Mouse (Mus musculus) neural tube, embryonic 11.5 days (tissue): ENCODE measurements around the gene Slc44a5. TPM values are rescaled to one million over a fixed set of nuclear protein-coding genes. Genes with fewer than 3 reads are reported as not detected.

ENCODE experiments used
- ATAC-seq: fragments of 200-750 bp; cut with Nextera tagmentation; 2 replicates; pipeline ENCODE4 v1.8.0; 2017; ENCODE audit warnings: moderate number of reproducible peaks, mild to moderate bottlenecking, moderate TSS enrichment, moderate library complexity; ENCODE audit not compliant: insufficient read depth, low FRiP score, low TSS enrichment
- DNase-seq: peaks from one replicate; pipeline ENCODE4 v3.0.0-alpha.2; 2015; ENCODE audit warnings: low spot score
- H3K27ac ChIP-seq: fragments of 300-500 bp; sonication (generic); 2 replicates; pipeline ENCODE4 v1.5.1; 2014; ENCODE audit warnings: low read depth, mild to moderate bottlenecking, low read length
- H3K27me3 ChIP-seq: fragments of 300-500 bp; sonication (generic); 2 replicates; pipeline ENCODE4 v1.6.1; 2014; ENCODE audit warnings: mild to moderate bottlenecking, low read length, mixed read lengths; ENCODE audit not compliant: control insufficient read depth, insufficient read depth
- H3K36me3 ChIP-seq: fragments of 300-500 bp; sonication (generic); 2 replicates; pipeline ENCODE4 v1.6.1; 2014; ENCODE audit warnings: mild to moderate bottlenecking, low read length, moderate library complexity, mixed read lengths; ENCODE audit not compliant: control insufficient read depth, insufficient read depth
- H3K4me1 ChIP-seq: fragments of 300-500 bp; sonication (generic); 2 replicates; pipeline ENCODE4 v1.6.1; 2014; ENCODE audit warnings: low read length, mixed read lengths; ENCODE audit not compliant: control insufficient read depth, insufficient read depth
- H3K4me2 ChIP-seq: fragments of 300-500 bp; sonication (generic); 2 replicates; pipeline ENCODE4 v1.6.1; 2014; ENCODE audit warnings: low read depth, mild to moderate bottlenecking, moderate library complexity
- H3K4me3 ChIP-seq: fragments of 300-500 bp; sonication (generic); 2 replicates; pipeline ENCODE4 v1.5.1; 2014; ENCODE audit warnings: low read depth, low read length
- H3K9ac ChIP-seq: fragments of 300-500 bp; sonication (generic); 2 replicates; pipeline ENCODE4 v1.6.1; 2014; ENCODE audit warnings: mild to moderate bottlenecking, low read length
- H3K9me3 ChIP-seq: fragments of 300-500 bp; sonication (generic); 2 replicates; pipeline ENCODE4 v1.6.1; 2016; ENCODE audit warnings: low read length; ENCODE audit not compliant: control insufficient read depth
- WGBS: fragments of 180-500 bp; shearing (Covaris S2); extraction: QIAGEN DNeasy Blood & Tissue Kit; methylation state at CpG from one replicate; pipeline ENCODE4 v1.1.7; 2014; 5-methylcytosine and 5-hydroxymethylcytosine counted together
- polyA plus RNA-seq: library from polyadenylated mRNA; unstranded; fragments of >200 nt; fragmentation: Nextera tagmentation; extraction: Ambion mirVana; gene quantifications from 2 replicates; pipeline ENCODE4 v1.2.1, GENCODE M21; 2014

The Slc44a5 gene
- 3.2 and 3.7 TPM in 2 replicates for polyA plus RNA-seq

GRCm38 (mm10) chr3:153973171-153973948, at the start of gene Slc44a5:
Slc44a5 (plus strand) TSS chr3:153973436.
- DNase-seq = peak; percentile 58
- Histone ChIP-seq H3K9me3 (no peaks in the 10 kb centered on the region), H3K4me3 (peak within 1 kb of the TSS; percentile 55), H3K4me2 (peak within 1 kb of the TSS; percentile 63), H3K27me3 (peaks cover 10% of the 10 kb centered on the region), H3K9ac (peak within 1 kb of the TSS; percentile 63), H3K4me1 (no peaks in the 10 kb centered on the region), H3K36me3 (no peaks in the 10 kb centered on the region), H3K27ac (no peak within 1 kb of the TSS)
- WGBS = under 1% methylated on average over 63 of the region's 66 CpGs
- ATAC-seq = peak; percentile 81

GRCm38 (mm10) chr3:153926333-153926732, 46.9 kb upstream of the Slc44a5 start:
- Histone ChIP-seq H3K27ac (no peak overlapping the region), H3K9ac (no peak overlapping the region), H3K36me3 (peaks cover 2% of the 10 kb centered on the region; the same call in 1 of the 2 replicates), H3K4me2 (no peak overlapping the region), H3K27me3 (no peaks in the 10 kb centered on the region), H3K9me3 (no peaks in the 10 kb centered on the region), H3K4me1 (no peaks in the 10 kb centered on the region), H3K4me3 (no peak overlapping the region)
- WGBS = 90% methylated on average over 7 of the region's 7 CpGs
- ATAC-seq (no peak), DNase-seq (no peak)

- Histone ChIP-seq H3K27ac (no peak overlapping the region), H3K4me2 (no peak overlapping the region), H3K4me3 (no peak overlapping the region), H3K36me3 (peaks cover 4% of the 10 kb centered on the region; the same call in 1 of the 2 replicates), H3K4me1 (no peaks in the 10 kb centered on the region), H3K9me3 (no peaks in the 10 kb centered on the region), H3K27me3 (no peaks in the 10 kb centered on the region), H3K9ac (no peak overlapping the region)
- DNase-seq (no peak), ATAC-seq (no peak)
- 97% methylated on average over 11 of the region's 11 CpGs for WGBS
Observed at GRCm38 (mm10) chr3:153929526-153929925, 43.7 kb upstream of the Slc44a5 start.

- whole genome bisulfite sequencing = 94% methylated on average over 5 of the region's 5 CpGs
- H3K27me3 ChIP-seq = no peaks in the 10 kb centered on the region
- H3K4me1 ChIP-seq = no peaks in the 10 kb centered on the region
- no peak for ATAC-seq
- H3K27ac ChIP-seq = no peak overlapping the region
- H3K4me3 ChIP-seq = no peak overlapping the region
- no peak overlapping the region for H3K9ac ChIP-seq
- H3K9me3 ChIP-seq = no peaks in the 10 kb centered on the region
- no peak for DNase-seq
- no peak overlapping the region for H3K4me2 ChIP-seq
- H3K36me3 ChIP-seq = peaks cover 6% of the 10 kb centered on the region; the same call in 1 of the 2 replicates
Observed at GRCm38 (mm10) chr3:153932461-153932860, 40.8 kb upstream of the Slc44a5 start.

GRCm38 (mm10) chr3:153935878-153936277, 37.4 kb upstream of the Slc44a5 start:
- Histone ChIP-seq H3K4me1 (no peaks in the 10 kb centered on the region), H3K36me3 (0 out of 2 replicates have a peak, but pooled peaks cover 4% of the 10 kb centered on the region), H3K4me3 (no peak overlapping the region), H3K27ac (no peak overlapping the region), H3K9ac (no peak overlapping the region), H3K27me3 (no peaks in the 10 kb centered on the region), H3K4me2 (no peak overlapping the region), H3K9me3 (no peaks in the 10 kb centered on the region)
- DNase-seq (no peak), ATAC-seq (no peak)
- 95% methylated on average over 9 of the region's 9 CpGs for WGBS

- no peaks in the 10 kb centered on the region for H3K9me3 ChIP-seq
- H3K4me1 ChIP-seq = no peaks in the 10 kb centered on the region
- H3K27me3 ChIP-seq = no peaks in the 10 kb centered on the region
- H3K27ac ChIP-seq = no peak overlapping the region
- DNase-seq = no peak
- no peak for ATAC-seq
- no peak overlapping the region for H3K4me3 ChIP-seq
- 94% methylated on average over 17 of the region's 17 CpGs for WGBS
- H3K4me2 ChIP-seq = no peak overlapping the region
- 0 out of 2 replicates have a peak, but pooled peaks cover 4% of the 10 kb centered on the region for H3K36me3 ChIP-seq
- no peak overlapping the region for H3K9ac ChIP-seq
Observed at GRCm38 (mm10) chr3:153937116-153937810, 36.0 kb upstream of the Slc44a5 start.

- H3K9ac ChIP-seq = no peak overlapping the region
- 90% methylated on average over 8 of the region's 8 CpGs for WGBS
- ATAC-seq (no peak), DNase-seq (no peak)
- no peak overlapping the region for H3K4me3 ChIP-seq
- no peak overlapping the region for H3K4me2 ChIP-seq
- H3K4me1 ChIP-seq = peaks cover 3% of the 10 kb centered on the region
- H3K27ac ChIP-seq = no peak overlapping the region
- no peaks in the 10 kb centered on the region for H3K27me3 ChIP-seq
- H3K9me3 ChIP-seq = no peaks in the 10 kb centered on the region
- 0 out of 2 replicates have a peak, but pooled peaks cover 3% of the 10 kb centered on the region for H3K36me3 ChIP-seq
Observed at GRCm38 (mm10) chr3:153940021-153940420, 33.2 kb upstream of the Slc44a5 start.

GRCm38 (mm10) chr3:153940486-153940885, 32.8 kb upstream of the Slc44a5 start:
- DNase-seq (no peak), ATAC-seq (no peak)
- WGBS = 95% methylated on average over 9 of the region's 9 CpGs
- H3K27ac ChIP-seq = no peak overlapping the region
- no peak overlapping the region for H3K9ac ChIP-seq
- no peaks in the 10 kb centered on the region for H3K27me3 ChIP-seq
- H3K9me3 ChIP-seq = no peaks in the 10 kb centered on the region
- H3K4me1 ChIP-seq = peaks cover 3% of the 10 kb centered on the region
- no peak overlapping the region for H3K4me3 ChIP-seq
- H3K36me3 ChIP-seq = 0 out of 2 replicates have a peak, but pooled peaks cover 3% of the 10 kb centered on the region
- H3K4me2 ChIP-seq = no peak overlapping the region
